Mouse (Mus musculus) MEL (cell line): ENCODE data around the gene Kcnn1. TPM values are rescaled to one million over a fixed set of nuclear protein-coding genes. Genes with fewer than 3 reads are reported as not detected.

Experiments
- DNase-seq: peaks from one replicate; pipeline ENCODE4 v3.0.0; 2011; ENCODE audit warnings: low read depth, low spot score
- H3K27ac ChIP-seq: 2 replicates; pipeline ENCODE4 v1.5.1; 2012; ENCODE audit warnings: low read depth, mild to moderate bottlenecking, control low read depth, low read length, moderate library complexity; ENCODE audit not compliant: control insufficient read depth
- H3K27me3 ChIP-seq, 2 experiments: fragments of 150-350 bp in 1 of 2; sonication (generic) in 1 of 2; 2 replicates each; pipeline ENCODE4 v1.6.1; 2012; ENCODE audit warnings: low read length in 2 of 2, mild to moderate bottlenecking in 2 of 2, improper control_type of control experiment in 1 of 2, moderate library complexity in 1 of 2; ENCODE audit not compliant: insufficient read depth in 2 of 2, control insufficient read depth in 1 of 2
- H3K36me3 ChIP-seq, 2 experiments: 2 replicates each; pipeline ENCODE4 v1.6.1; 2012 to 2014; ENCODE audit warnings: low read length in 2 of 2, improper control_type of control experiment in 1 of 2, inconsistent platforms in 1 of 2, mild to moderate bottlenecking in 1 of 2; ENCODE audit not compliant: insufficient read depth in 2 of 2, control insufficient read depth in 1 of 2
- H3K4me1 ChIP-seq, 2 experiments: fragments of 150-350 bp in 1 of 2; sonication (generic) in 1 of 2; 2 replicates each; pipeline ENCODE4 v1.6.1; 2012; ENCODE audit warnings: low read length in 2 of 2, improper control_type of control experiment in 1 of 2, mild to moderate bottlenecking in 1 of 2; ENCODE audit not compliant: insufficient read depth in 2 of 2, control insufficient read depth in 1 of 2
- H3K4me3 ChIP-seq, 2 experiments: fragments of 150-350 bp in 1 of 2; sonication (generic) in 1 of 2; 2 replicates each; pipeline ENCODE4 v1.5.1; 2012; ENCODE audit warnings: low read depth in 2 of 2, low read length in 2 of 2, mild to moderate bottlenecking in 2 of 2, moderate library complexity in 2 of 2, control low read depth in 1 of 2, improper control_type of control experiment in 1 of 2; ENCODE audit not compliant: control insufficient read depth in 1 of 2, insufficient read depth in 1 of 2
- H3K79me2 ChIP-seq: 2 replicates; pipeline ENCODE4 v1.6.1; 2012; ENCODE audit warnings: mild to moderate bottlenecking, low read length, moderate library complexity; ENCODE audit not compliant: control insufficient read depth, poor library complexity, insufficient read depth
- H3K9ac ChIP-seq: 2 replicates; pipeline ENCODE4 v1.6.1; 2012; ENCODE audit warnings: low read depth, mild to moderate bottlenecking, control low read depth, low read length, moderate library complexity; ENCODE audit not compliant: control insufficient read depth, poor library complexity, severe bottlenecking
- H3K9me3 ChIP-seq: fragments of 150-350 bp; sonication (generic); replicated peaks from 2 replicates; pipeline ENCODE4 v1.6.1; 2012; ENCODE audit warnings: mild to moderate bottlenecking, low read length, improper control_type of control experiment, moderate library complexity; ENCODE audit not compliant: insufficient read depth
- CHD1 ChIP-seq: IDR thresholded peaks from 2 replicates; pipeline ENCODE4 v1.6.1; 2012; ENCODE audit warnings: low read depth, mild to moderate bottlenecking, inconsistent platforms, low read length, improper control_type of control experiment
- CHD2 ChIP-seq: IDR thresholded peaks from 2 replicates; pipeline ENCODE4 v1.6.1; 2011; ENCODE audit warnings: low read length, improper control_type of control experiment
- ELF1 ChIP-seq: IDR thresholded peaks from 2 replicates; pipeline ENCODE4 v1.6.1; 2014; ENCODE audit warnings: low read depth, mild to moderate bottlenecking, inconsistent platforms, low read length, improper control_type of control experiment, moderate library complexity
- GATA1 ChIP-seq: IDR thresholded peaks from 2 replicates; pipeline ENCODE4 v1.6.1; 2011; ENCODE audit warnings: low read depth, low read length, improper control_type of control experiment
- KAT2A ChIP-seq: conservative IDR thresholded peaks from 2 replicates; pipeline ENCODE4 v1.6.1; 2012; ENCODE audit warnings: low read depth, low read length, improper control_type of control experiment, inconsistent platforms
- MAX ChIP-seq: IDR thresholded peaks from 2 replicates; pipeline ENCODE4 v1.6.1; 2011; ENCODE audit warnings: low read length, improper control_type of control experiment
- MAZ ChIP-seq: IDR thresholded peaks from 2 replicates; pipeline ENCODE4 v1.6.1; 2012; ENCODE audit warnings: low read depth, mild to moderate bottlenecking, inconsistent platforms, low read length, improper control_type of control experiment
- MEF2A ChIP-seq: IDR thresholded peaks from 2 replicates; pipeline ENCODE4 v1.6.1; 2014; ENCODE audit warnings: low read depth, mild to moderate bottlenecking, inconsistent platforms, low read length, improper control_type of control experiment; ENCODE audit not compliant: poor library complexity, insufficient replicate concordance, severe bottlenecking; ENCODE audit errors: extremely low read depth
- RCOR1 ChIP-seq: IDR thresholded peaks from 2 replicates; pipeline ENCODE4 v1.6.1; 2012; ENCODE audit warnings: low read depth, mild to moderate bottlenecking, inconsistent platforms, low read length, improper control_type of control experiment
- SIN3A ChIP-seq: IDR thresholded peaks from 2 replicates; pipeline ENCODE4 v1.6.1; 2012; ENCODE audit warnings: low read length, improper control_type of control experiment, inconsistent platforms
- SMC3 ChIP-seq: IDR thresholded peaks from 2 replicates; pipeline ENCODE4 v1.6.1; 2011; ENCODE audit warnings: low read depth, low read length, improper control_type of control experiment
- TBP ChIP-seq: IDR thresholded peaks from 2 replicates; pipeline ENCODE4 v1.8.0; 2011; ENCODE audit warnings: low read depth, low read length, improper control_type of control experiment
- TCF12 ChIP-seq: IDR thresholded peaks from 2 replicates; pipeline ENCODE4 v1.6.1; 2014; ENCODE audit warnings: low read depth, mild to moderate bottlenecking, inconsistent platforms, low read length, improper control_type of control experiment, moderate library complexity
- UBTF ChIP-seq: IDR thresholded peaks from 2 replicates; pipeline ENCODE4 v1.6.1; 2012; ENCODE audit warnings: low read depth, mild to moderate bottlenecking, inconsistent platforms, low read length, improper control_type of control experiment, moderate library complexity, borderline replicate concordance; ENCODE audit not compliant: insufficient read depth
- USF1 ChIP-seq: IDR thresholded peaks from 2 replicates; pipeline ENCODE4 v1.6.1; 2014; ENCODE audit warnings: low read depth, mild to moderate bottlenecking, inconsistent platforms, low read length, improper control_type of control experiment, moderate library complexity
- USF2 ChIP-seq, 2 experiments: IDR thresholded peaks; 2 replicates each; pipeline ENCODE4 v1.6.1; 2011 to 2012; ENCODE audit warnings: improper control_type of control experiment in 2 of 2, low read length in 2 of 2, borderline replicate concordance in 1 of 2, inconsistent platforms in 1 of 2, low read depth in 1 of 2, mild to moderate bottlenecking in 1 of 2; ENCODE audit not compliant: insufficient read depth in 1 of 2
- ZMIZ1 ChIP-seq: IDR thresholded peaks from 2 replicates; pipeline ENCODE4 v1.6.1; 2012; ENCODE audit warnings: low read depth, mild to moderate bottlenecking, inconsistent platforms, low read length, improper control_type of control experiment, moderate library complexity
- polyA plus RNA-seq, 2 experiments: library from polyadenylated mRNA; stranded (reverse) in 1 of 2; unstranded in 1 of 2; fragments of >175 nt in 1 of 2; fragments of >200 nt in 1 of 2; gene quantifications; 2 replicates each; pipeline versions ENCODE4 v1.2.1 to v1.2.4; 2012; ENCODE audit warnings: low replicate concordance in 2 of 2, low read depth in 1 of 2; ENCODE audit not compliant: insufficient read length in 2 of 2, insufficient read depth in 1 of 2, missing spikeins in 1 of 2
- total RNA-seq: library from RNA; depleted of rRNA; stranded (reverse); fragments of 300-350 nt; gene quantifications from 2 replicates; pipeline ENCODE4 v1.2.3, GENCODE M21; 2012

The Kcnn1 gene
- total and polyA plus RNA-seq, 3 experiments, result 8.9 to 10.7 TPM; not detected in 1

GRCm38 (mm10) chr8:70801156-70801555, 61.9 kb downstream of the Kcnn1 start:
- Histone ChIP-seq H3K27me3 (no peaks in the 10 kb centered on the region), H3K79me2 (no peaks in the 10 kb centered on the region; the same call in 1 of the 2 replicates), H3K27ac (no peak overlapping the region), H3K9me3 (no peaks in the 10 kb centered on the region), H3K9ac (no peak overlapping the region), H3K36me3 (peaks cover 0 to 6% of the 10 kb centered on the region in 2 experiments; a peak in 1 of 4 replicates), H3K4me3 (no peak overlapping the region), H3K4me1 (peaks cover 0 to 10% of the 10 kb centered on the region in 2 experiments; a peak in 3 of 4 replicates)
- TF ChIP-seq GATA1, result no peak
- no peak for TF ChIP-seq MAX
- no peak for DNase-seq

- H3K79me2 ChIP-seq, result no peaks in the 10 kb centered on the region; the same call in 1 of the 2 replicates
- DNase-seq, result no peak
- no peak for TF ChIP-seq UBTF
- no peak for TF ChIP-seq KAT2A
- TF ChIP-seq TBP, result no peak
- no peak for TF ChIP-seq SMC3
- no peak for TF ChIP-seq USF1
- no peak for TF ChIP-seq TCF12
- TF ChIP-seq, all 39 proteins: peak for 0
- Histone ChIP-seq H3K27ac (no peak overlapping the region), H3K36me3 (peaks cover 0 to 6% of the 10 kb centered on the region in 2 experiments; a peak in 1 of 4 replicates), H3K9ac (no peak overlapping the region), H3K4me1 (peaks cover 0 to 10% of the 10 kb centered on the region in 2 experiments; a peak in 3 of 4 replicates), H3K9me3 (no peaks in the 10 kb centered on the region), H3K4me3 (no peak overlapping the region), H3K27me3 (no peaks in the 10 kb centered on the region)
Observed at GRCm38 (mm10) chr8:70800648-70801047, 62.4 kb downstream of the Kcnn1 start.

- no peak for DNase-seq
- no peak overlapping the region for H3K9ac ChIP-seq
- no peak overlapping the region for H3K27ac ChIP-seq
- no peaks in the 10 kb centered on the region for H3K79me2 ChIP-seq
- no peaks in the 10 kb centered on the region for H3K9me3 ChIP-seq
- H3K36me3 ChIP-seq, result peaks cover 0 to 3% of the 10 kb centered on the region in 2 experiments; a peak in 1 of 4 replicates
- no peak overlapping the region for H3K4me3 ChIP-seq
- no peak for TF ChIP-seq CHD2
- no peak for TF ChIP-seq MEF2A
- no peak for TF ChIP-seq ELF1
- no peak for TF ChIP-seq ZMIZ1
- no peak for TF ChIP-seq USF2 (IDR thresholded peaks at IDR 0.05; ENCODE audit: borderline replicate concordance in 1 of 2, insufficient read depth in 1 of 2, low read depth in 1 of 2, low read length in 2 of 2)
- TF ChIP-seq CHD1, result no peak
- TF ChIP-seq RCOR1, result no peak
- no peak for TF ChIP-seq SIN3A
- no peak for TF ChIP-seq KAT2A
- no peak for TF ChIP-seq MAZ
- peaks cover 0 to 6% of the 10 kb centered on the region in 2 experiments; a peak in 2 of 4 replicates for H3K4me1 ChIP-seq
- H3K27me3 ChIP-seq, result no peaks in the 10 kb centered on the region
Observed at GRCm38 (mm10) chr8:70798281-70798680, 64.8 kb downstream of the Kcnn1 start.
